Mouse (Mus musculus) olfactory bulb, adult 2 months (tissue): ENCODE measurements around the gene Wif1.

ENCODE experiments used
- CTCF ChIP-seq: fragments of 200-500 bp; IDR thresholded peaks from 2 replicates; pipeline ENCODE4 v1.5.1; 2012; ENCODE audit warnings: low read depth, mild to moderate bottlenecking, low read length, moderate library complexity; ENCODE audit not compliant: insufficient read depth
- POLR2A ChIP-seq: fragments of 200-500 bp; IDR thresholded peaks from 2 replicates; pipeline ENCODE4 v1.6.1; 2012; ENCODE audit warnings: mild to moderate bottlenecking, low read depth, low read length, moderate library complexity; ENCODE audit not compliant: insufficient read depth

- TF ChIP-seq POLR2A = no peak
- TF ChIP-seq CTCF = no peak
Observed at GRCm38 (mm10) chr10:121067416-121067951, 33.7 kb downstream of the Wif1 start.
